Mouse (Mus musculus) hematopoietic stem cell, adult 5-6 weeks (primary cell): ENCODE data around the gene Sik3. TPM values are rescaled to one million over a fixed set of nuclear protein-coding genes. Genes with fewer than 3 reads are reported as not detected.
"Not testable (repeated sequence)": the region's sequence is repeated elsewhere in the genome, so short reads cannot be mapped to it uniquely, and the experiment has no call there.

Source experiments
- ATAC-seq, 2 experiments: fragments of 125-278 bp in 1 of 2; replicated peaks in 1 of 2; 2 replicates each; pipeline ENCODE4 v1.8.0; 2016 to 2017; ENCODE audit warnings: inconsistent platforms in 2 of 2, mild to moderate bottlenecking in 2 of 2, moderate number of reproducible peaks in 2 of 2, low read depth in 1 of 2, moderate TSS enrichment in 1 of 2; ENCODE audit not compliant: low FRiP score in 2 of 2, poor library complexity in 2 of 2, severe bottlenecking in 2 of 2, insufficient read depth in 1 of 2, low TSS enrichment in 1 of 2
- total RNA-seq: library from RNA; stranded (forward); fragments of 172-1452, 232-1000 nt; gene quantifications from 2 replicates; pipeline ENCODE4 v1.2.3, GENCODE M21; 2017

The Sik3 gene
- total RNA-seq, 1 experiment from 2014 or later, result 24.3 TPM

DNA sequence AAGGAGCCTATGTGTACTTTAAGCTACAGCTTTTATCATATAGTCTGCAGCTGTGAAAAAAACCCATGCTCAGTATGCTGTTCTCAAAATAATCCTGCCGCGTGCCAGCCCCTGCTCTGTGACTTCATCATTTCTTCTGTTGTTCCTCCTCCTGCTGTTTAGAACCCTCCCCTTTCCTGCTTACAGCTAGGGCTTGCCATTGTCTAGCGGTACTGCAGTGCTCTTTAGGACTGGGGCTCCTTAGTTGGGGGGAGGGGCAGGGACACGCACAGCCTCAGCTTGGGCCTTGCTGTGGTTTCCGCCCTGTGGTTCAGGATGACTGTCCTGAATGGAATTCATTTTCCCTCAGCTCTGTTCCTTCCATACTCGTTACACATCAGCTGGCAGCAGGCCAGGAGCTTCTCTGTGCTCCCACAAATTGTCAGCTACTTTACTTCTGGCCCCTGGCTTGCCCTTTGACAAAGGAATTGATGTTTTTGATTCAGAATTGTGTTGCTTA lies 107.4 kb downstream of the Sik3 start:
- ATAC-seq, result peak; percentile 79 to 90

DNA sequence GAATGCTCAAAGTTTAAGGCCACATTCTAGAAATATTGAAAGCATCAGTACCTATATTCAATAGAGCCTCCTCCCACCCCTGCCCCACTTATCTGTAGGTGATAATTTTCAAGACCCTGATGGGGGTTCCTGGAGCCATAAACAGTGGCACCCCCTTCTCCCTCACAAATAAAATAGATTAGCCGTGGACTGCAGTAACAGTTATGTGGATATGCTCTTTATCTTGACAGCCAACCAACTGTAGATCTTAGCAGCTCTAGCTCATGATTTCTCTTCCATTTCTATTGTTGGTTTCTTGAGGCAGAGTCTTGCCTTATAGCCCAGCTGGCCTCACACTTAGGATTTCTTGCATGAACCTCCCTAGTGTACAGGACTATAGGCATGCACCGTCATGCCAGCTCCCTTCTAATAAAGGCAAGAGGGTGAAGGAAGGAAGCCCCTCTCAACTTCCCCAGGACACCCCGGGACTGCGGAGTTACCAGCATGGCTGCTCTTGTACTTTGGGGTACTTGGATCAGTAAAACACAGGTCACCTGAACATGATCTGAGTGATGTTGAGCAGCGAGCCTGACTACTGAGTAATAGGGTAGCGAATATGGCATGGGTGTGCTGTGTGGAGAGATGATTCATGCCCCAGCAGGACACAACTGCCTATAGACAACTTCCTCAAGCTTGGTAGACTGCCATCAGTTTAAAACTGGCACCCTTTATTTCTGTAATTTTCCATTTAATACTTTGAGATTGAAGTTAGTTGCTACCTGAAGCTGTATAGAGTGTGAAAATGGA lies 108.0 kb downstream of the Sik3 start:
- no peak for ATAC-seq

DNA sequence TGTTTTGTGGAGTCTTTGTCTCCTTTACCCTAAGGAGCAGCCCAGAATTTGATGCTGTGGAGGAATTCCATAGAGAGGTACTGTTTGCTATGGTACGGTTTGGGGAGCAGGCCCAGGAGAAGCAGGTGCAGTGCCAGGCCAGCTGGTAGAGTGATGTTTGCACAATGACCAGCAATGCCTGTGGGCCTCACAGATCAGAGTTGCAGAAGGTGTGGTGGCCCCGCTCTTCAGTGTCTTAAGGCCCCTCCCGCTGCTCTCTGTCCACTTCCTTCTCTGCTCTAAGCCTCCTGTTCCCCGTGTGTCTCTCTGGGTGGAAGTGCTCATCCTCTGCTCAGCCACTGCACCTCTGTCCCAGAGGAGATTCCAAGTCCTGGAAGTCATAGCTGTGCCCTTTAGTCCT lies 108.9 kb downstream of the Sik3 start:
- ATAC-seq, result no peak

DNA sequence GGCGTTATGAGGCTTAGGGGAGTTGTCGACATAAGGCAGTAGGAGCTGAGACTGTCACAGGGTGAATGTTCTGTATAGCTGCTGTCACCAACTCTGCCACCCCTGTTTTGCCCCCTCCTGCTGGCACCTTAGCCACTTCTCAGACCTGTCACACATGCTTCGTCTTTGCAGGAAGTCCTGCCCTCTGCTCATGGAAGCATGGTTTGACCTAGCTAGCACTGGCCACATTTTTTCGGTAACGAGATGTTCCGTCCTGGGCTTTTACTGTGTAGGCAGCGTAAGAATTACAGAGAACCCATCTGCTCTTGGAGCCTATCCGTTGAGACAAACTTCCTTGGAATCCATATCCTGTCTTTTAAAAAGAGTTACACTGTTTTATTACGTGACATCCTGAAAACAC lies 110.1 kb downstream of the Sik3 start:
- no peak for ATAC-seq

DNA sequence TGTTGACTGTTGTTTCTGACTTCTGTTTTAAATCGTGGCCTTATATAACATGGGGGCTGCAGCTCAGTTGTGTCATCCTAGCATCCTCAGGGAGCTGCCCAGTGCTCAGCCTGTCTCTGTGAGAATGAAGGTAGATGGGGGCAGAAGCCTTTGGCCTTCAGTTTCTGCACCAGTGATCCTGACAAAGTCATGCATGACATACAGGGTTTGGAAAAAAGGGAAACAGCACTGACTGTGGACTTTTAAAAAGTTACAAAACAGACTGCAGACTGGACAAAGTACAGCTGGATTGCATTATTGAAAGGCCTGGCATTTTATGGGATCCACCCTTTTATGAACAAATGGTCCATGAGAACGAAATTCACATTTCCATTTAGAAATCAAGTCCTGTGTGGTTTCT lies 113.7 kb downstream of the Sik3 start:
- no peak for ATAC-seq

DNA sequence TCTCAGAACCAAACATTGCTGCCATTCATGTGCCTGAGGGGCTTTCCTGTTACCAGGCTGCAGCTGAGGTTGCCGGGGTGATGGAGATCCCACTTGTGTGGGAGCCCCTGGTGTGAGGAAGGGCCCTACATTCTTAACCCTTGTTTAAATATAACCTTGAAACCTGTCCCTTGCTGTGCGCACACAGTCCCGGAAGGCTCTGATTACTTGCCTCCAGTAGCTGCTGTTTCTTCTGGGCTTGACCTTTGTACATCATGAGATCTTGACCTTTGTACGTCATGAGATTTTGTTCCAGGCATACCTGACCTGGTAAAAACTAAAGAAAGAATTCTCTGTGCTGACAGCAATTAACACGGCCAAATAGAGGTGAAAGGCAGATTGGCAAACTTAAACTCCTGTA lies 114.7 kb downstream of the Sik3 start:
- ATAC-seq, result no peak

DNA sequence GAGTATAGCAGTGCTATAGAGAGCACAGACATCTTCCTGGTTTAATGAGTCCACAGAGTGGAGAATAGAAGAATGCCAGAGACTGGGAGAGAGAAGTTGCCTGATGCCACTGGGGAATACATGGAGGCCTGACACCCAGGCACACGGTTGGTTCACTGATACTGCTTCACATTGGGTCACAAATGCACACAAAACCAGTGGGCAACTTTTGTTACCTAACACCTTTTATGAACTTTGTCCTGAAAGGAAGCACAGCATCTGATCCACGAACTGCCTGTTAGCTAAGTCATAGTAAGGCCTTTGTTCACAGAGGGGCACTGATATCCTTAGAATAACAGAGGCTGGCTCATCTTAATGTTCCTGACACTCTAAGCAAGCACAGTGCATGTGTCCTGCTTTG lies 116.6 kb downstream of the Sik3 start:
- no peak for ATAC-seq

DNA sequence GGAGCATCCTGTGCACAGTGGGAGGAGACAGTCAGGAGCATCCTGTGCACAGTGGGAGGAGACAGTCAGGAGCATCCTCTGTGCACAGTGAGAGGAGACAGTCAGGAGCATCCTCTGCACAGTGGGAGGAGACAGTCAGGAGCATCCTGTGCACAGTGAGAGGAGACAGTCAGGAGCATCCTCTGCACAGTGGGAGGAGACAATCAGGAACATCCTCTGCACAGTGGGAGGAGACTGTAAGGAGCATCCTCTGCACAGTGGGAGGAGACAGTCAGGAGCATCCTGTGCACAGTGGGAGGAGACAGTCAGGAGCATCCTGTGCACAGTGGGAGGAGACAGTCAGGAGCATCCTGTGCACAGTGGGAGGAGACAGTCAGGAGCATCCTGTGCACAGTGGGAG lies 120.2 kb downstream of the Sik3 start:
- ATAC-seq, result not testable (repeated sequence)

DNA sequence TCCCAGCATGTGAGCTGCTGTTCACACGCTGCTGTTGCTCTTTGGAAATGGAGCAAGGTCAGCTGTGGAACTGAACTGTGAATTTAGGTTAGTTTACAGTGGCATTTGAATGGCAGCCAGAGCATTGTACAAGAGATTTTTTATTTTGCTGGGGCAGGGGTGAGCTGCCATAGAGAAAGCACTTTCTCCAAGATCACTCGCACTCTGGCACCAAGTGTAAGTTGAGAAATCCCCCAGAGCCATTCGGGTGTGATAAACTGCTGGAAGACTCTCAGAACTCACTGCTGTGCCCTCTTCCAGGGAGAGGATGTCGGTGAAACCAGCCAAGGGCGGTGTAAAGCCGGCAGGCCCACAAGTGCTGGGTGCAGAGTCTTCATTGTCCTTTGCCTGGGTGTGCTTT lies 126.2 kb downstream of the Sik3 start:
- no peak for ATAC-seq

DNA sequence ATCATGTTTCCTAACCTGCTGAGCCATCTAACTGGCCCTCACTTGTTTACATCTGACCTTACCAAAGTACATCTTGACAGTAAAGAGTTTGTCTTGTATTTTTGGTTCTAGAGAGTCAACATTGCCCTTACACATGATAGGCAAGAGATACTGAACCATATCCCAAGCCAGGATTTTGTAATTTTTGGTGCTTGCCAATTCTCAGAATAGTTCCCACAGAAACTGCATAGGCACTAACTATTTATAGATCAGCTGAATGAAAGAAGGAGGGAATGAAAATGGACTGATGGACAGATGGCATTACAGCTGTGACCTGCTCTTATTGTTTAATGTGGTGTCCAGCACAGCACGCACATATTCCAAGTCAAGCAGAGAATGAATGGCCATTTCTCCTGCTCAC lies 128.2 kb downstream of the Sik3 start:
- ATAC-seq, result no peak

DNA sequence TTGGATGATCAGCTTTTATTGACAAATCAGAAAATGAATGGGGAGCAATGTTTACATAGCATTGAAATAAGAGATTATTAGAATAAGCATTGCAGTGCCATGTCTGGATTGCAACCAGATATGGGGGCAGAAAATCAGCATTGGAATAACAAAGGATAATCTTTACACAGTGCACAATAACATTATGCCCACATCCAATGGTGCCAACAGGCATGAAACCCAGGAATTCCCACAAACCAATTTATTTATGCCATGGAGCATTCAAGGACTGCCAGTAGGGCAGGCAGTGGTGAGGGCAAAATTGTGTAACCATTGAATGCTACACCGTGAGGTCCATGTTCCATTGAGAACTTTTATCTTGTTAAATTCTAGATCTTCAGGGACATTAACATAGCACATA lies 129.4 kb downstream of the Sik3 start:
- ATAC-seq, result no peak

DNA sequence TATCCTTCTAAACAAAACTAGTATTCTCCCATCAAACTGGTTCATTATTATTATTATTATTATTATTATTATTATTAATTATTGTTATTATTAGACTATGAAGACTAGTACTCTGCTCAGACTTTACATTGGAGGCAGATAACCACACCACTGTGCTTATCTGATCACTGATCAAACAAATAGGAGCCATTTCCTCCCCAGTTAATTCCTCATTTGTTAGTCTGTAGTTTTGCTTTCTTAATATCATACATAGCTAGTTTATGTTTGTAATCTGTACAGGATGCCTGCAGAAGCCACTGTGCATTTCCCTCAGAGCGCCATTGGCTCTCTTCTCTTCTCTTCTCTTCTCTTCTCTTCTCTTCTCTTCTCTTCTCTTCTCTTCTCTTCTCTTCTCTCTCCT lies 129.9 kb downstream of the Sik3 start:
- ATAC-seq, result no peak

DNA sequence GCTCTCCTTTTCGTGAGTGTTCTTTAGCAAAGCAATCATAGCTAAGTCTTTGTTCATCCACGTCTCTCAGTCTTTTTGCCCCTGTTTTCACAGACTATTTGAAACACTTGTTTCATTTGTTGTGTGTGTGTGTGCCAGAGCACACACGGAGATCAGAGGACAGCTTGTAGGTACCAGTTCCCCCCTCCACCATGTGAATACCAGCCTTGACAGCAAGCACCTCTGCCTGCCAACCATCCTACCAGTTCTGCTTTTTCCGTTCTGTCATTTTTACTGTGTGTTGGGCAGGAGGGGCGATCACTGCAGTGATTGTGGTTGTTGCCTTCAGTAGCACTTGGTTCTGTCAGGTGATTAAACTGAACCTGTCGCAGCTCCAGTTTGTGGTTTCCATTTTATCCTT lies 132.4 kb downstream of the Sik3 start:
- peak; percentile 69 to 75; a peak in 3 of 4 replicates for ATAC-seq

DNA sequence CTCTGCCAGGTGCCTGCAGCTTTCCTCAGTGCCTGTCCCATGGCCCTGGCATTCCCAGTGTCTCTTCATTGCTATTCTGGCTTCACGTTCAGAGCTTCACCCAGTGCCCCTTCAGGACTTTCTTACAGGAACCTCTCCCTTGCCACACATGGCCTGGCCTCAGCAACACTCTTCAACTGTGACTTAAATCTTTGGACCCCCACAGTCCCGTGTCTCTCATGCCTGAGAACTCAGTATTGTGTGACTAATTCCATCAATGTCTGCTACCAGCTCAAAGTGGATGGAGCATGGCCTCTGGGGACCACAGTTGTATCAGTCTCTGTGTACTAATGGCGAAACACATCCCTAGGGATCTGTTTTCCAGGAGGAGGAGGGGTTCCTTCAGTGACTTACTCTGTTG lies 133.8 kb downstream of the Sik3 start:
- no peak for ATAC-seq

DNA sequence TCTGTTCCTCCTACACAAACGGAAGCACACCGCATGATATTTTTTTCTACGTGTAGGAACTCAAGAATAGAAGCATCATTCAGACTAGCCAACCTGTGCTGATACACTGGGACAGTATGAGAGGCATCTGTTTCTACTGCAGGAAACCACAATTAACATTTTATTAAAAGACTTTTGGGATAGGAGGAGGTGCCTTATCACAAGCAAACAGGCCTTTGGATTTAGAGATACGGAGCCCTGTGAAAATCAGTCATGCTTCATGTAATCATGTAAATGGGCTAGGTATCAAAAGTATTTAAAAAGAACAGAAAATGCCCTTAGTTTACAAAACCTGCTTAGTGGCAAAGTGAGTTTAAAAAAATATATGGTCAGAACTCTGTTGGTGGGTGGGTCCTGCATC lies 136.1 kb downstream of the Sik3 start:
- no peak for ATAC-seq

DNA sequence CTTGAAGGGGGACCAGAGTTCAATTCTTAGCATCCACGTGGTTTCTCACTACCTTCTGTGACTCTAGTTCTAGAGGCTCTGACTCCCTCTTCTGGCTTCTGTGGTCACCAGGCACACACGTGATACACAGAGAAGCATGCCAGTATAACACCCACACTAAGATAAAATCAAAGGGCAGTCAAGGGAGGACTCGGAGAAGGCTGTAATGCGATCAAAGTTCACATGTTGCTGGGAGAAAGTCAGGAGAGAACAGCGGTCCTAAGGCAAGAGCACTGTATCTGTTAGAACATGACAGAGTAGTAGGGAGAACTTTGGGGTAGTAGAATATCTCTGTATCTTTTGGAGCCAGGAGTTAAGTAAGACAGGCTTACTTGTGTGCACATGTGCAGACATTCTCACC lies 136.8 kb downstream of the Sik3 start:
- no peak for ATAC-seq

DNA sequence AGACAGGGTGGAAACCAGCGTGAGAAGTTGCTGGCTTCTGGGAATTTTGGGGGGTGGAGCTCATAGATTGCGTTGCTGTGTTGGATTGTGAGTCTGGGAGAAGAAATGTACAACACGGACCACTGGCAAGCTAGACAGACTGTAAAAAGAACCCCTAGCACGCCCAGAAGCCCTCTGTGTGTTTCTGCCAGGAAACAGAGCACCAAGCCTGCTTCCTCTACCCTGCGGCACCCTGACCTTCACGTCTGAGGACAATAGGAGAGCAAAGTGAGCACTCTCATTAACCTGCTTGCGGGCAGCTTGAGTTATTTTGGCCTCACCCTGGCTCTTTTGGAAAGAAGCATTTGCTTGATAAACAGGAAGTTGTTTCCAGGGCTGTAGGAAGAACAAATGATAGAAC lies 137.5 kb downstream of the Sik3 start:
- peak; percentile 61 to 75 for ATAC-seq

DNA sequence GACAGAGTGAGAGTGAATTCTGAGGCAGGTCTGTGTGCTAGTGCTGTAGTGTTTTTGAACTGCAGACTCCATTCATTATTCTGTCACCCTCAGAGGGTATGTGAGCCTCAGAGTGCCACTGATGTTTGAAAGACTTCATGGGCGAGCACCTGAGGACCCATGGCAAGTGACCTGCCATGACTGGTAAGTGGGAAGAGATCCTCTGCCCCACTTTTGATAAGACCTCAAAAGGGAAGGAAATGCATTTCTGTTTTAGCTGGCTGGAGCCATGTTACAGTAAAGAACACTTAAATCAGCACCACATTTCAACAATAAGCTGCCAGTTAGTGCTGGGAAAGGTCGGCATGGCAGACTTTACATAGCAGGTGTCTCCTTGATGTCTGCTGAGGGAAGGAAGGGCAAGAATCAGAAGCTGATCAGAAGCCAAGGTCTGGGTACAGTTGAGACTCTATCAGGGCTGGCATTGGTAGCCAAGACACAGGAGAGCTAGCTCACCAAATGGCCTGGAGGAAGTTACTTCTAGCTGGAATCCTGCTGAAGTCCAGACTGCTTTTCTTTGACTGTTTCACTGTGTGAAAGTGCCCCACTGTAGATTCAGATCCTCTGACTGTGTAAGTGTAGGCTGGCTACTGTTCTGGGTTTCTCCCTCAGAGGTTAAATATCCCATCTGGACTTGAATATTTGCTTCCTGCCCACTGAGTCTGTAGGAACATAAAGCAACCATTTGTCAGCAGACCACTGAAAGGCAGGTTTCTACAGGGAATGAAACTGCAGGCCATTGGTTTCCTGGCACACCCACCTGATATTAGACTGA lies 138.5 kb downstream of the Sik3 start:
- ATAC-seq, result no peak

DNA sequence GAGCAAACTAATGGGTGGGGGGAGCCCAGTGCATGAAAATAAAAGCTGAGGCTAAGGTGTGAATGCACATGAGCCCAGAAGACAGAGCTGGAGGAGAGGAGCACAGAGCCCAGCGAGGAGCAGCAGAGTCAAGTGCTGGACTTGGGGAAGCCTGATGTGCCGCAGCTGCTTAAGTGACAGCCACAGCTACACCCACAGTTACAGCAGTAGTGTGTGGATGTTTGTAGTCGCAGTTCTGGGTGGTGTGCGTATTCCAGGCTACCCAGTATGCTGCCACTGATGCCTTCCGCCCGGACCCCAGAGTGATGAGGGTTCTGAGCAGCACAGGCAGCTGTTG lies 139.1 kb downstream of the Sik3 start:
- no peak for ATAC-seq
